Mouse (Mus musculus) granulocyte monocyte progenitor cell, adult 5-6 weeks (primary cell): ENCODE measurements around the gene Msh6. TPM values are rescaled to one million over a fixed set of nuclear protein-coding genes. Genes with fewer than 3 reads are reported as not detected.

ENCODE experiments used
- total RNA-seq, 2 experiments: library from RNA; stranded (forward) in 1 of 2; stranded (reverse) in 1 of 2; fragments of 200-712, 200-1000 nt in 1 of 2; fragments of >200 nt in 1 of 2; fragmentation: Nextera tagmentation in 1 of 2; gene quantifications; 2 replicates each; pipeline ENCODE4 v1.2.3; 2014 to 2017

Msh6 gene
- total RNA-seq, 2 experiments from 2014 or later, result 59.2 to 84.2 TPM

Other genes starting within 250 kb of the Msh6 start
- 2.8 and 4.4 TPM in 2 replicates for gene Kcnk12, start 177.1 kb upstream of the Msh6 start, total RNA-seq (2014; fragmentation: Nextera tagmentation)
- gene Kcnk12, start 177.1 kb upstream of the Msh6 start, total RNA-seq (2017), result 7.3 and 13.4 TPM in 2 replicates
- gene Rpl36-ps4, start 54.1 kb upstream of the Msh6 start, total RNA-seq (2014; fragmentation: Nextera tagmentation), result not detected in 2 replicates
- gene Rpl36-ps4, start 54.1 kb upstream of the Msh6 start, total RNA-seq (2017), result not detected in 2 replicates
- gene Fbxo11, start 90.2 kb downstream of the Msh6 start, total RNA-seq (2014; fragmentation: Nextera tagmentation), result 22.0 and 23.1 TPM in 2 replicates
- 17.5 and 24.6 TPM in 2 replicates for gene Fbxo11, start 90.2 kb downstream of the Msh6 start, total RNA-seq (2017)